Mouse (Mus musculus) fat pad, adult 2 months (tissue): Measurements from ENCODE around the gene Taf3.

Experiments used
- DNase-seq: peaks from one replicate; pipeline ENCODE4 v3.0.0-alpha.2; 2011; ENCODE audit warnings: low read depth, low spot score; ENCODE audit errors: extremely low read depth

Taf3 gene

DNA sequence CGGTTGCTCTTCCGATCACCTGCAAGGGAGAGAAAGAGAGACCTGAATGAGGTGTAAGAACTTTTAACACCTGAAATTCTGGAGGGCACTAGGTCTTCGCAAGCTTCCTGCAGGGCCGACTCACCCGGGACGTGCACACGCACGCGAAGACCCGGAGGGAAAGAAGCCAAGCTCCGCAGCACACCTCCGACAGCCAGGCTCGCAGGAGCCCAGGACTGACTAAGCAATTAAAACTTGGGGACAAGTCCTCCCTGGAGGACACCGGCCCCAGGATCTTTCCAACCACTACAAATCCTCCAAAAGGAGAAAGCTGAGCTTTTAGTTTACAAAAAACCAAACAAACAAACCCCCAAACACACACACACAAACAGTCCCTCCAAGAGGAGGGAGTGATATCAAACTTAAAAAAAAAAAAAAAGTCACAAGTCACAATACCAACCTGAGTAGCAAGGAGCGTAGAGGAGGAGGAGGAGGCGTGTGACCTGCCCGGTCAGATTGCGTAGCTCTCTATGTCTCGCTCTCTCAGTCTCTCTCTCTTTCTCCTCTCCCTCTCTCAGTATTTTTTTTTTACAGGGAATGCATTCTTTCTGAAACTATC is 170.3 kb downstream of the Taf3 start:
- DNase-seq, result peak; percentile 57

DNA sequence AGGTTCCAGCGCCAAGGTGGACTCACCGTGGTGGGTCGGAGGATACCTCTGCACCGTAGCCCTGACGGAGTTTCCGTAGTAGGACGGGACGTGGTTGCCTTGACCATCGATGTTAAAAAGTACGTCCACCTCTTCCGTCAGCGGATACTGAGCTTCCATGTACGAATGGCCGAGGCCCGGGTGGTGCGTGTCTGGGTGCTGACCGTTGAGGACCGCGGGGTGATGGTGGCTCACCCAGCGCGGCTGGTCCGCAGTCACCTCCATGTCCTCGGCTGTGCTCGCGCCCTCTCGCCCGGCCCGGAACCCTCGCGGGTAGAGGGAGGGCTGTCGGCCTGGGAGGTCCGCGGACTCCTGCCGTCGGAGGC is 171.1 kb downstream of the Taf3 start:
- DNase-seq, result no peak

DNA sequence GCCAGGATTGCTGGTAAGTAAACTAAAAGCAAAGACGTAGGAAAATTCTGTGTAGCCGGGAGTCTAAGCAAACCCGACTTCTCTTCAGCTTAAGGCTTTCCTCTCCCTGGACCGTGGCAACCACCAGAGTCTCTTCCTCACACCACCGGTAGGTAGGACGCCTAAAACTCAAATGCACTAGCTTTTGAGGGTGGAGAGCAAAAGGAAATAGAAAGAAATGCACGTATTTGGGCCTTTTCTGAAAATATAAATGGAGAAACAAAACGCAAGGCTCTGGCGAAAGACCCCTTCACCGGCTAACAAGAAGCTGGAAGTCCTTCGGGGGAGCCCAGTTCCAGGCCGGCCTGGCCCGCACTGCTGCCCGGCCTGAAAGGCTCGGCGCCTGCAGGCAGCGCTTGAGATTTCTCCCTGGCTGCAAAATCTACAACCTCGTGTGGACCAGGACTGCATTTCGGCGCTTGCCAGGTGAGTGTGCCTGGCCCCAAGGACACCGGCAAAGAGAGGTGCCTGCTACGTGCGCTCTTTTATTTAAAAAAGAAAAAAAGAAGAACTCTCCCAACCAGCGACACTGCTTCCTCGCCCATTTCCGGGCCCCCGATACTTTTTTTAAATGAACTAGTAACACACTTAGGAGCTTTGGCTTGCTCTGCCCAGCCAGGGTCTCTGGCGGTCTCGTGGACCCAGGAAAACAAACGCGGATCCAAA is 171.6 kb downstream of the Taf3 start:
- DNase-seq, result no peak

DNA sequence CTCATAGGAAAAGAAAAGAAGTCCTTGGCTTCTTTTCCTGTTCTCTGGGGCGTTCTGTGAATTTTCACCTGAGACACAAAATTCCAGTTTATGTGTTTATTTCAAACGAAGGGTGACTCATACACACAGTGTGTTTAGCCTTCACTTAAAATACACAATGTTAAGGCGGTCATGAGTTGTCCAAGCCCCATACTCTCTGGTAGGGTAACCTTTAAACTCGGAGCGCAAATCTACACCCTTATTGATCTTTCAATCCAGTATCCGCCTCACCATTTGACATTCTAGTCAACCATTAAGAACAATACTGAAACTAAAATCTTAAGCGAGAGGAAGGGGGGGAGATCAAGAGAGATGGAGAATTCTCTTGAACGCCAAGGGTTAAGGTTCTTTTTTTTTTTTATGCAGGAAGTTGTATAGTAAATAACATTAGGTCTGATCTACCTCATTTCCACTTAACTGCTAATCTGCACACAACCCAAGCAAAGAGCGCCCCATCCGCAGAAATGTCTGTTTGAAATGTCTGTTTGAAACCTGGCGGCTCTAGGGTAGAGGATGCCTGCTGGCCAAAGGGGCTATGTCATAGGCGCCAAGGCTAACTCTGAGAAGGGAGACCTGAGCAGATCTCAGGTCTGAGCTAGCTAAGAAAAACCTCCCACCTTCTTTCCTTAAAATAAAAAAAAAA is 172.6 kb downstream of the Taf3 start:
- no peak for DNase-seq

DNA sequence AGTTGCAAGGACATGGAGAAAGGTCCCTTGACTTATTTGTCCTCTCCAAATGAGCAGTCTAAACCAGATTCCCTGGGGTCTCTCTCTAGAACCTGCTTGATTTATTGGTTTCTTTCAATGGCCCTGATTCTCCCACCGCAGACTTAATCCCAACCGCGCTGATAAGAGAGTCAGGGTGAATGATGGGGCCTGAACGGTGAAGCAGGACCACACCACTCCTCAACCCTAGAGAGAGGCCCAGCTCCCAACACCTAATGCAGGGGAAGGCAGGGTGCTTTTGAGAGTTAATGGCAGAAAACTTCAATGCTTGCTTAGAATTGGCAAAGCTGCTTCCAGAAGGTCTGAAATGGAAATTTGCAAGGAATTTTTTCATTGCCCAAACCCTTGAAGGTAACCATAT is 173.2 kb downstream of the Taf3 start:
- no peak for DNase-seq

DNA sequence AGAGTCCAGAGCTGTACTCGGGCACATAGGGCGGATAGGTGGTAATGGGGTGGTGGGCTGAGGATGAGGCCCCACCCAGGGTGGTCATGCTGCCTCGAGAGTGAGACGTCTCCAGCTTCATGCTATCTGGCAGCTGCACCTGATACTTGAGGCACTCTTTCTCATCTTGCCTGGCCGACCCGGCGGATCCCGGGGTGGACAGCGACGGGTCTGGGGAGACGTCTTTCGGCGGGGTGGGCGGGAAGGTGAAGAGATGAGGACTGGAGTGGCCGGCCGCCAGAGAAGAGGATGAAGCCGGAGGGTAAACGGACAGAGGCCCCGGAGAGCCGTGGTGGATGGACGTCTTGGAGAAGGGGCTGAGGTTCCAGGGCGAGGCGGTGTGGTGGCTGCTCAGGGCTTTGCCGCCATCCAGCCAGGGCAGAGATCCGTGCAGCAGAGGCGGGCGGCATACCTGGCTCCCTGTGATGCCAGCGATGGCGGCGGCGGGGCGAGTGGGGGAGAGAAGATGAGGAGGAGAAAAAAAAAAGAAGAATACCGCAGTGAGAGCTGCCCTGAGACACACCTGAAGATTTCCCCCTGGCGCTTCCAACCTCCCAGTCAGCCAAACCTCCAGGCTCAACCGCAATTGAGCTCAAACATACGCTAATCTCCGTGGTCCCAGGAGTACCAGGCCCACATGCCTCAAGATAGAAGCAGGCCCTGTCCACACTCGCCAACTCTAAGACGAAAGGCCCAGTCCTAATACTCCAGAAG is 173.8 kb downstream of the Taf3 start:
- no peak for DNase-seq

DNA sequence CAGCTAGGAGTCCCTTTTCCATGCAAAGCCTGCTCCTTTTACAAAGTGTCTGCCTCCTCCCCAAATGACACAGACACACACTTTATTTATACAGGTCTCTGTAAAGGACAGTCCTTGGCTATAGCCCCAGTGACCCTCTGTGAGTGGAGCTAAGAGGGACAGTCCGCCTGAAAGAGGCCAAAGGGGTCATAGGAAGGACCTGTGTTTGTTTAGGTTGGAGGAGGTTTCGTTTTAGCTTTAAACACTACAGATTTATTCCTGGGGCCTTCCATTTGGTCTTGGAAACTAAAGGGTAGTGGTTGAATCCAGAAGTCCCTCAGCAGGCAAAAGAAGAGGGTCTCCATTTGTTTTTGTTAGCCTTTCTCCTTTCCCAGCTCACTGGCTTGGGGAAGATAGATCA is 174.6 kb downstream of the Taf3 start:
- no peak for DNase-seq

DNA sequence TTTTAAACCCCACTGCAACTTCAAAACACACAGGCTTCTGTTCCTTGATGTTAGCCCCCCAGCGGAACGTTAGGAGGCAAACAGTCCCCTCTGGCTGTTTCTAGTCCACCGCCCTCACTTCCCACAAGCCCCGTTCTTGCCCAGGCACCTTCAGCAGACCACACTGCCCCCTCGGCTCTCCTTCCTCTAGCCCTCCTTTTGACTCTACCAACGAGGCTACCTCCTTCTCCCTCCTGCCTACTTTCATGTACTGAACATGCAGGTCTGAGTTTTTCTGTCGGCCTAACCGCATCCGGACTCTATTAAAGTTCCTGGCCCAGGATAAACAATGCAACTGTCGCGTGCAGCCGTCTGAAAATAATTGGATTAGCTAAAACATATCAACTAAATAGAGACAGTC is 175.7 kb downstream of the Taf3 start:
- DNase-seq, result no peak

DNA sequence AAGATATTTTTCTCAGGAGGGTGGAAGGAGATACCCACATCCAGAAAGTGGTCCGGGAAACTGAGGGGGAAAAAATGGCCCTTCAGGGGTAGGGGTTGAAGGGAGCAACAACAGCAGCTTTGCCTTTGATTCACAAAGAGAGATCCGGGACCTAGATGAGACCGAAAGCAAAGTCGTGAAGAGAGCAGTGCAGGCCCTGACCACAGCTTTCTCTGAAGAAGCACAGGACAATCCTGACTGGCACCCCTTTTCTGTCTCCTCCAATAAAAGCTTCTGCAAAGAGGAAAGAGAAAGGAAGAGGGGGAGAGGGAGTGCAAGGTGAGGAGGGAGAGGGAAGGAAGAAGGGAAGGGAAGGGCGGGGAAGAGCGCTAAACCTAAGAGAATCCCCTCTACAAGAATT is 176.6 kb downstream of the Taf3 start:
- DNase-seq, result no peak

DNA sequence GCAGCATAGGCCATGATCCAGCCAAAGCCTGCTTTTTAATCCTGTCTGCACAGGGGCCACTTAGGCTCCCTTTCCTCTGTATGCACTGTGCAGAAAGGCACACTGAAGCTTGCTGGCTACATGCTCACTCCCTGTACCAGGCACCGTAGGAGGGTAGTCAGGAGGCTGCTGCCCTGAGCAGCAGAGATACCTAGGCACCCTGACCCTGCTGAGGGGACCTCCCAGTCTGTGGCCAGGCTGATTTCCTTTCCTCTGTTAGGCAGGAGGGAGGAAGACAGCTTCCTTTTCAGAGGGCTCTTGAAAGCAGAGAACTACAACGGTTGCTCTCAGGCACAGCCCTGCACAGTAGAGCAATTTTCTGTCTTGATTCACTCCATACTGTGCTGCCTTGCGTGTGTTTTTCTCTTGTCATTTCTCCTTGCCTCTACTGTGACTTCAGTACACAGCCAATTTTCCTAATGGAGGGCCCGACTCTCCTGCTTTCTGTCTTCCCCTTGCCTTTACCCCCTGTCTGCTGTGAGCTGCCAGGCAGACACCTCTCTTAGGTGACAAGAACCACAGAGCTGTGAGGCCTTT is 177.2 kb downstream of the Taf3 start:
- no peak for DNase-seq

DNA sequence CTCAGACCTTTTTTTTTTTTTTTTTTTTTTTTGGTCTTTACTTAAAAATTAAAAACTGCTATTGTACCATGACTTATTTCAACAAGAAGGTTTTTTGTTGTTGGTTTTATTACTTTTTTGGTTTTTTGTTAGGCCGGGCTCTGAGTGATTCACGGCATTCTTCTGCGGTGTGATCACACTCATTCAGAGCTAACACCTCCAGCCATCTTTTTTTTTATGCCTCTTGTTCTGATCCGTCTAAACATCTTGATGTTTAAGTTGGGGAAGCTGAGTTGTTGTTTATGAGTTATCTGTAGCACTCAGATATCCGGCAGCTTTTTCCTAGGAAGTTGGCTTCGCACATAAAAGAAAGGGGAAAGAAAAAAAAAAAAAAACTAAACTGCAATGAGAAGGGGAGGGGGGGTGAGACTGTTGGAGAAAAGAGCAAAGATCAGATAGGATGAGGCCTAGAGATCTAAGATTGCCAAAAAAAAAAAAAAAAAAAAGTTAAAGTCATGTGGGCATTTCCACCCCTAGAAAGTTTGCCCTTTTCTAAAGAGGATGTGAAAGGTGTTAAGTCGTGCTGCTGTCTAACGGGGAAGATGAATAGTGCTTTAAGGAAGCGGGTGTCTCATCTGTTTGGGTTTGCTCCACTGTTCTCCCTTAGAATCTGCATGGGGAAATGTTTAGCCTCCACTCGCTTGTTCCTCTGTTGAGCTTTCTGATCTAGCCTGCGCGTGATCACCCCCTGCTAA is 181.1 kb downstream of the Taf3 start:
- no peak for DNase-seq
